Mouse (Mus musculus): Measurements from ENCODE around the gene Rps29. TPM values are rescaled to one million over a fixed set of nuclear protein-coding genes. Genes with fewer than 3 reads are reported as not detected.
"Not testable (repeated sequence)": the region's sequence is repeated elsewhere in the genome, so short reads cannot be mapped to it uniquely, and the experiment has no call there.

Gene Rps29
- total RNA-seq, 2 experiments from 2014 or later = 1,683 to 1,690 TPM

DNA sequence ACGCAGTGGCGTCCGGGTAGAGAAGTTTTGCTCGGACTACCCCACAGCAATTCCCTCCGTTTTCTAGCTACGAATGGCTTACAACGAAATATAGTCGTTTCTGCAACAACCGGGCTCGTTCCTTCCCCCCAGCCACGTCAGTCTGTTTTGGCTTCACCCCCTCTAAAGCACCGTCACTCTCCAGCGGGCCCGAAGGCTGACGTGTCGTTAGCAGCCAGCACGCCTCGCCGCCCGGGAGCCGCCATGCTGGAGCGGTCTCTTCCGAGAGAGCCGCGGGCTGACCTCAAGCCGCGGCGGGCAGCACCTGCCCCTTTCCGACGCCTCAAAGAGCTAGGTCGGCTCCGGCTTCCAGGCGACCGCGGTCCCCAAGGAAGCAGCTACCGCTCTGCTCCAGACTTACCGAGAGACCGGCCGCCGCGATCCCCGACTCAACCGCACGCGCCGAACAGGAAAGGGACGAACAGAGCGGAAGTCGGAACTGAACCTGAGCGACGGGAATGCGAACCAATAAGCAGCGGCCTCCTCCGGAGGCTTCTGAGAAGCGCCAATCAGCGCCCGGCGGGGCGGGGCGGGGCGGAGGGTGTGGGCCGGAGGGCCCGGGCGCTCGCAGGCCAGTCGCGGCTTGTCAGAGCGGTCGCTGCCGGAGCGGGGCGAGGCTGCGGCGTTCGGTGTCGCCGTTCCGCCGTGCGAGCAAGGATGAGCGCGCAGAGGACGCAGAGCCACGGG lies 24.8 kb upstream of the Rps29 start, which contains the start of the genes Rpl36al and Mgat2:
Rpl36al (minus strand) TSS at position 501 of the 726 bp plus-strand sequence.
Mgat2 (plus strand) TSS at position 575 of the 726 bp plus-strand sequence.
- intact Hi-C loops (cut with DNase I) = no loop called here
- peak; percentile 99 for DNase-seq

DNA sequence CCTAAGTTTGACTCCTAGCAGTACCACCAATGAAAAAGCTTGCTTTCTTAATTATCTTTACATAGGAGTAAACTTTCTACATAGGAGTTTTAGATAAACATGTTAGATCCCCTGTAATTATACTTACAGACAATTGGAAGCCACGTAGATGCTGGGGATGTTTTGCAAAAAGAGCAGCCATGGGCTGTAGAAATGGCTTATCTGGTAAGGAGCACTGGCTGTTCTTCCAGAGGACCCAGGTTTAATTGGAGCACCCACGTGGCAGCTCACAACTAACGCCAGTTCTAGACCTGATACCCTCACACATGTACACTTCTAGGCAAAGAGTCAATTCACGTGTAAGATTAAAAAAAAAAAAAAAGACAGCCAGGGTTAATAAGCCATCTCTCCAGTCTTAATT lies 22.8 kb upstream of the Rps29 start:
- intact Hi-C loops (cut with DNase I) = no loop called here
- no peak for DNase-seq

DNA sequence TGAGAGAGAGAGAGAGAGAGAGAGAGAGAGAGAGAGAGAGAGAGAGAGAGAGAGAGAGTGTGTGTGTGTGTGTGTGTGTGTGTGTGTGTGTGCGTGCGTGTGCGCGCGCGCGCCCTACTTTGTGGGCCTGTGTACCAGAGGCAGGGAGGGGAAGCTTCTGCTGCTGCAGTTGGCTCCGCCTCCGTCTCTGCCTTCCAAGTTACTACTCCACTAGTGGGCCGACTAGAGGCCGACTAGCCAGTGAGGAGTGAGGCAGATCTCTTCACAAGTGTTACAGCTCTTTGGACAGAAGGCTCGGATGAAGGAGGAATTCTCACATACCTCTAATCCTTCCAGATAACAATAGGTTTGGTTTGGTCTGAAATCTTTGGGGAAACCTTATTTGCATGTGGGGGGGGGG lies 20.4 kb upstream of the Rps29 start:
- DNase-seq = no peak
- intact Hi-C loops (cut with DNase I) = no loop called here

- DNase-seq = no peak
These were observed 18.5 kb upstream of the Rps29 start for GRCm38 (mm10) chr12:69177526-69177925.

DNA sequence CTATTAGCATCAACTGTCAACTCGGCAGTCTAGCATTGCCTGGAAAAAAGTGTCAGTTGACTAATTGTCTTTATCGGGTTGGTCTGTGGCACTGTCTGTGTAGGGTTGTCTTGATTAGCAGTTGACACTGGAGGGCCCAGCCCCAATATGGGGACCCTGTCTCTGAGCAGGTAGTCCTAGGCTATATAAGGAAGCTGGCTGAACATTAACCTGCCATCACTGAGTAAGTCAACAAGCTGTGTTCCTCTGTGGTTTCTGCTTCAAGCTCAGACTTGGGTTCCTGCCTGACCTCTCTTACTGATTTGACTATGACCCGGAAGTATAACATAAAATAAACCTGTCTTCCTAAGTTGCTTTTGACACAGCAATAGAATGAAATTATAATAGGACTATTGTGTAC lies 17.0 kb upstream of the Rps29 start:
- intact Hi-C loops (cut with DNase I) = no loop called here

More at GRCm38 (mm10) chr12:69177526-69177925, 18.5 kb upstream of the Rps29 start:
- intact Hi-C loops (cut with DNase I) = no loop called here

DNA sequence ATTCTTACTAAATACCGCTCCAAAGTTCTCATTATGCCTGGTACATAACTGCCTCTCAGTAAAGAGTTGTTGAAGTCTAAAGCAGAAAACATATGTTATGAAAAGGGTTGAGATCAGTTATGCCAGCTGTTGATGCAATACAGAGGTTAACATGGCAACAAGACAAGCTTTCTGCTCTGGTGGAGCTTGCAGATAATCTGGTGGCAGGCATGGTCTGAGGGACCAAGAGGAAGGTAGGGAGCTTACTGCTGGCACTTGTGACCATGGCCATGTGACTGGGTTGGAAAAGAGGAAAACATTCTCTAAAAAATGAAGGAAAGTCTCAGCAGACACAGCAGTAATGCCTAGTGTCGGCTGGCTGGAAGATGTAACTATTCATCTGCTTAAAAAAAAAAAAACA lies 12.3 kb upstream of the Rps29 start:
- intact Hi-C loops (cut with DNase I) = no loop called here

More for the DNA sequence above, 17.0 kb upstream of the Rps29 start:
- DNase-seq = no peak

DNA sequence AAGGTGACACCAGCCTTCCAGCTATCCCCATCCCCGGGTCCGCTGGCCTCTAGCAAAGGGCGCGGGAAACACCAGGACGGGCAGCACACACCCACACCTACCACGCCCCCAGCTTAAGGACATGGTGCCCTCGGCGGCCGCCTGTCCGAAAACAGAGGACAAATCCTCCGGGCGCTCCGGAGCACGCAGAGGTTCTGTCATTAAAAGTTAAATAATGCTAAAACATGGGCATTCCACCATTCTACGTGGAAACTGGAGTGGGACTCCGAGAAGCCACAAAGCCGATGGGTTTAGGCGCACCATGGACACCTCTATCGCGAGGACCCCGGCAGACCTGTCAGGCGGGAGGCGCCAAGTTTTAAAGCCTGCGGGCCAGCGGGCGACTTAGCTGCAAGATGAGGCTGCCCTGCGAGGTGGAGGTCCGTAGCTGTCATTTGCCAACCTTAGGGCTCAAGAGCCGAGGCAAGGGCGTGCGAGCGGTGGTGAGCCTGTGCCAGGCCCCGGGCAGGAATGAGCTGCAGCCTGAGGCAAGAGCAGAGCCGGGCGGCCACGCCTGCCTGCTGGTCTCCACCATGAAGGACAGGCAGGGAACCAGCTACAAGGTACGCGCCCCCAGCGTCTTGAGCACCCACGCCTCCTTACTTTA lies 9.6 kb upstream of the Rps29 start, which contains the start of gene Lrr1:
Lrr1 (plus strand) TSS at position 354 of the 646 bp plus-strand sequence.
- intact Hi-C loops (cut with DNase I) = no loop called here

More for the DNA sequence above, 12.3 kb upstream of the Rps29 start:
- DNase-seq = no peak

GRCm38 (mm10) chr12:69167656-69168460 lies 8.9 kb upstream of the Rps29 start:
- DNase-seq = no peak
- intact Hi-C loops (cut with DNase I) = no loop called here

More for the DNA sequence above, 9.6 kb upstream of the Rps29 start, which contains the start of gene Lrr1:
- DNase-seq = peak; percentile 92

GRCm38 (mm10) chr12:69166861-69167581 lies 8.0 kb upstream of the Rps29 start:
- DNase-seq; intact Hi-C loops (cut with DNase I): not testable (repeated sequence)

DNA sequence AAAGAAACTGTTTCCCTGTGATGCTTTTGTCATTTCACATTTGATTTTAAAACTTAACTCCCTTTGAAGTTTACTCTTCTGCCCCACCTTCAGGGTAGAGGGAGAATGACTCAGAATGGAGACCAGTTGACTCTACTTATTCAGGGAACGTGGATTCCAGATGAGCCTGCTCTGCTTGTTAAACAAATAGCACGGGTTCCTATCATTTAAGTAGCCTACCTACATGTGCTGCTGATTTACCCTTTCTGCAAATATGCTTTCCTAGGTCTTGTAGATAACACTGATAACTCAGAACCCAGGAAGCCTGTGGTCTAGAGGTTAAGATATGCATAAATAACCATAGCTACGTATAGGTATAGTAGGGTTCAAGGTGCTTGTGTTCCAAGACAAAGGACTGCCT lies 5.9 kb upstream of the Rps29 start:
- intact Hi-C loops (cut with DNase I) = no loop called here
- DNase-seq = no peak

- DNase-seq; intact Hi-C loops (cut with DNase I): not testable (repeated sequence)
These were observed 4.6 kb upstream of the Rps29 start for GRCm38 (mm10) chr12:69163586-69163985.

- intact Hi-C loops (cut with DNase I); DNase-seq: not testable (repeated sequence)
These were observed 1.7 kb upstream of the Rps29 start for GRCm38 (mm10) chr12:69160677-69161076.

GRCm38 (mm10) chr12:69159578-69159940 lies 573 bp upstream of the Rps29 start:
- DNase-seq = peak; percentile 40 to 58
- intact Hi-C loops (cut with DNase I) = no loop called here

GRCm38 (mm10) chr12:69158366-69158764 lies 621 bp downstream of the Rps29 start:
- DNase-seq = no peak

GRCm38 (mm10) chr12:69157107-69157506 lies 1.9 kb downstream of the Rps29 start:
- intact Hi-C loops (cut with DNase I) = no loop called here
- no peak for DNase-seq

More at GRCm38 (mm10) chr12:69158366-69158764, 621 bp downstream of the Rps29 start:
- intact Hi-C loops (cut with DNase I) = no loop called here

GRCm38 (mm10) chr12:69156436-69156835 lies 2.5 kb downstream of the Rps29 start:
- no peak for DNase-seq
- intact Hi-C loops (cut with DNase I) = no loop called here

- no peak for DNase-seq
- intact Hi-C loops (cut with DNase I) = no loop called here
These were observed 3.1 kb downstream of the Rps29 start for GRCm38 (mm10) chr12:69155923-69156322.

DNA sequence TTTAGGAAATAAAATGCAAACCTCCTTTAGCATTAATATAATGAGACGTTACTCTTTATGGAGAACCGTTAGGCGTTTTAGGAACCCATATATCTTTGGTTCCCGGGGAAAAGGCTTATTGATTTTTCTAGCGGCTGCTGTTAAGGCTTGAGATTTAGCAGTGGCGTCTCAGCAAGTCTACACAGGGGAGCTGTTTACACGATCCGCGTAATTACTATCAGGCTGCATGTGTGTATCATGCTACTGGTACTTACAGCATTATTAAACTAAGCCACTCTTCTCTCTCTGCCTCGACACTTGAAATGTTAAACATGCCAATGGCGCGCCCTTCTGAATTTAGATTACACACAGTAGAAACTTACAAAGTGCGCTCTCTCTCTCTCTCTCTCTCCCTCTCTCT lies 8.9 kb downstream of the Rps29 start:
- DNase-seq = no peak
- intact Hi-C loops (cut with DNase I) = no loop called here

GRCm38 (mm10) chr12:69147166-69147735 lies 11.7 kb downstream of the Rps29 start:
- peak; percentile 26 to 35 for DNase-seq
- intact Hi-C loops (cut with DNase I) = no loop called here

DNA sequence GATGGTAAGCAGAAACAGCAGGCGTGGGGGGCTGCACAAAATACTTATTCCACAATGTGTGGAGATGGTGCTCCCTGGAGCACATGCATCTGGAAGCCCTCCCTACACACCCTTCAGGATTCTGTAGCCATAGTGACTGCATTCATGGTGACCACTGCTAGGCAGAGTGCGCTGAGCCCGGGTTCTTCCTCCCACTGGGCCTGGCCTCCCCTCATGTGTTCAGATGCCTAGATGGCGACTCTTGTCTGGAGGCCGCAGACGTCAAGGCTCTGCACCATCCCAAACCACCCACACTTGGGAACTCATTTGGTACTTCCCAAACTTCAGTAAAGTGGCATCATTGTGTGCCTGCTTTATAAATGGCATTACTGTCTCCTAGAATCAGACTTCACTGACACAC lies 15.5 kb downstream of the Rps29 start:
- intact Hi-C loops (cut with DNase I) = no loop called here
- no peak for DNase-seq
